Mouse (Mus musculus): Measurements from ENCODE around the gene Ubxn11. TPM values are rescaled to one million over a fixed set of nuclear protein-coding genes. Genes with fewer than 3 reads are reported as not detected.

Gene Ubxn11
- total and polyA plus RNA-seq, 3 experiments = 5.4 to 11.9 TPM; not detected in 1

- no peak for DNase-seq (ENCODE audit: low read depth, low spot score)
- Histone ChIP-seq H3K79me2 (ENCODE audit: control insufficient read depth, insufficient read depth, low read length, poor library complexity) (no peaks in the 10 kb centered on the region), H3K9me3 (replicated peaks; ENCODE audit: insufficient read depth, low read length) (no peaks in the 10 kb centered on the region), H3K27me3 (ENCODE audit: control insufficient read depth in 1 of 2, insufficient read depth in 2 of 2, low read length in 2 of 2) (no peaks in the 10 kb centered on the region), H3K36me3 (ENCODE audit: control insufficient read depth in 1 of 2, insufficient read depth in 2 of 2, low read length in 2 of 2) (peaks cover 0 to 5% of the 10 kb centered on the region in 2 experiments; a peak in 1 of 4 replicates), H3K9ac (ENCODE audit: control insufficient read depth, low read depth, low read length, poor library complexity, severe bottlenecking) (no peak overlapping the region), H3K27ac (ENCODE audit: control insufficient read depth, low read depth, low read length) (no peak overlapping the region), H3K4me3 (ENCODE audit: control insufficient read depth in 1 of 2, insufficient read depth in 1 of 2, low read depth in 2 of 2, low read length in 2 of 2) (no peak overlapping the region), H3K4me1 (ENCODE audit: control insufficient read depth in 1 of 2, insufficient read depth in 2 of 2, low read length in 2 of 2) (peaks cover 6 to 11% of the 10 kb centered on the region in 2 experiments; a peak in 3 of 4 replicates)
- TF ChIP-seq BHLHE40 (IDR thresholded peaks at IDR 0.05; ENCODE audit: borderline replicate concordance, low read depth, low read length) (no peak), EP300 (IDR thresholded peaks at IDR 0.05; ENCODE audit: low read depth in 1 of 2, low read length in 2 of 2) (no peak), ZMIZ1 (IDR thresholded peaks at IDR 0.05; ENCODE audit: low read depth, low read length) (no peak), MXI1 (IDR thresholded peaks at IDR 0.05; ENCODE audit: low read depth, low read length) (no peak), JUND (IDR thresholded peaks at IDR 0.05; ENCODE audit: low read depth, low read length) (no peak), RAD21 (IDR thresholded peaks at IDR 0.05; ENCODE audit: low read depth, low read length) (no peak), CHD2 (IDR thresholded peaks at IDR 0.05; ENCODE audit: low read length) (no peak), MYB (IDR thresholded peaks at IDR 0.05; ENCODE audit: low read depth, low read length) (no peak), ETS1 (IDR thresholded peaks at IDR 0.05; ENCODE audit: low read depth, low read length) (no peak), USF1 (IDR thresholded peaks at IDR 0.05; ENCODE audit: low read depth, low read length) (no peak), RCOR1 (IDR thresholded peaks at IDR 0.05; ENCODE audit: low read depth, low read length) (no peak), NRF1 (IDR thresholded peaks at IDR 0.05; ENCODE audit: insufficient read depth, low read depth, low read length, poor library complexity, severe bottlenecking) (no peak), ELF1 (IDR thresholded peaks at IDR 0.05; ENCODE audit: low read depth, low read length) (no peak)
These were observed 11.2 kb upstream of the Ubxn11 start for GRCm38 (mm10) chr4:134091225-134091529.

GRCm38 (mm10) chr4:134092382-134093288, 9.7 kb upstream of the Ubxn11 start:
- Histone ChIP-seq H3K36me3 (ENCODE audit: control insufficient read depth in 1 of 2, insufficient read depth in 2 of 2, low read length in 2 of 2) (peaks cover 0 to 11% of the 10 kb centered on the region in 2 experiments; a peak in 2 of 4 replicates), H3K27ac (ENCODE audit: control insufficient read depth, low read depth, low read length) (no peak overlapping the region), H3K4me1 (ENCODE audit: control insufficient read depth in 1 of 2, insufficient read depth in 2 of 2, low read length in 2 of 2) (peaks cover 6 to 21% of the 10 kb centered on the region in 2 experiments), H3K9me3 (replicated peaks; ENCODE audit: insufficient read depth, low read length) (no peaks in the 10 kb centered on the region), H3K4me3 (ENCODE audit: control insufficient read depth in 1 of 2, insufficient read depth in 1 of 2, low read depth in 2 of 2, low read length in 2 of 2) (0 out of 4 replicates have a peak overlapping the region, but pooled peaks of 1 of the 2 experiments have one; percentile 16), H3K79me2 (ENCODE audit: control insufficient read depth, insufficient read depth, low read length, poor library complexity) (no peaks in the 10 kb centered on the region), H3K27me3 (ENCODE audit: control insufficient read depth in 1 of 2, insufficient read depth in 2 of 2, low read length in 2 of 2) (no peaks in the 10 kb centered on the region), H3K9ac (ENCODE audit: control insufficient read depth, low read depth, low read length, poor library complexity, severe bottlenecking) (no peak overlapping the region)
- DNase-seq (ENCODE audit: low read depth, low spot score) = peak; percentile 64
- TF ChIP-seq ZC3H11A (IDR thresholded peaks at IDR 0.05; ENCODE audit: low read depth, low read length) = peak; percentile 50; the same call in 1 of the 2 replicates
- TF ChIP-seq GATA1 (IDR thresholded peaks at IDR 0.05; ENCODE audit: low read depth, low read length) = no peak
- no peak for TF ChIP-seq POLR2AphosphoS5 (IDR thresholded peaks at IDR 0.05; ENCODE audit: borderline replicate concordance, low read depth, low read length)
- peak; percentile 61 for TF ChIP-seq RAD21 (IDR thresholded peaks at IDR 0.05; ENCODE audit: low read depth, low read length)
- TF ChIP-seq SMC3 (IDR thresholded peaks at IDR 0.05; ENCODE audit: low read depth, low read length) = peak; percentile 81
- TF ChIP-seq CTCF (IDR thresholded peaks at IDR 0.05 in 2 of 3, conservative IDR thresholded peaks at IDR 0.05 in 1 of 3; ENCODE audit: control insufficient read depth in 1 of 3, insufficient read depth in 1 of 3, low read depth in 2 of 3, low read length in 3 of 3, poor library complexity in 1 of 3, severe bottlenecking in 1 of 3) = peak; percentile 86 to 92 (median 86)
- peak; percentile 47; the same call in 1 of the 2 replicates for TF ChIP-seq ELF1 (IDR thresholded peaks at IDR 0.05; ENCODE audit: low read depth, low read length)

All from MEL (cell line).